Mouse (Mus musculus) kidney, embryonic 14.5 days (tissue): ENCODE data around the gene Btnl2. TPM values are rescaled to one million over a fixed set of nuclear protein-coding genes. Genes with fewer than 3 reads are reported as not detected.

Experiments used
- ATAC-seq: fragments of 200-750 bp; cut with Nextera tagmentation; 2 replicates; pipeline ENCODE4 v1.8.0; 2017; ENCODE audit warnings: moderate number of reproducible peaks, mild to moderate bottlenecking, moderate TSS enrichment, moderate library complexity; ENCODE audit not compliant: low FRiP score, low TSS enrichment
- H3K27ac ChIP-seq: fragments of 300-500 bp; sonication (generic); 2 replicates; pipeline ENCODE4 v1.5.1; 2014; ENCODE audit warnings: low read depth, mild to moderate bottlenecking, low read length, moderate library complexity, mixed read lengths
- H3K27me3 ChIP-seq: fragments of 300-500 bp; sonication (generic); 2 replicates; pipeline ENCODE4 v1.6.1; 2014; ENCODE audit warnings: mild to moderate bottlenecking, low read length; ENCODE audit not compliant: control insufficient read depth, insufficient read depth
- H3K36me3 ChIP-seq: fragments of 300-500 bp; sonication (generic); 2 replicates; pipeline ENCODE4 v1.6.1; 2014; ENCODE audit warnings: low read length, mixed read lengths; ENCODE audit not compliant: control insufficient read depth, insufficient read depth
- H3K4me1 ChIP-seq: fragments of 300-500 bp; sonication (generic); 2 replicates; pipeline ENCODE4 v1.6.1; 2014; ENCODE audit warnings: low read length, mixed read lengths; ENCODE audit not compliant: control insufficient read depth, insufficient read depth
- H3K4me2 ChIP-seq: fragments of 300-500 bp; sonication (generic); replicated peaks from 2 replicates; pipeline ENCODE4 v1.6.1; 2014; ENCODE audit warnings: low read depth, mild to moderate bottlenecking, low read length
- H3K4me3 ChIP-seq: fragments of 300-500 bp; sonication (generic); 2 replicates; pipeline ENCODE4 v1.5.1; 2014; ENCODE audit warnings: mild to moderate bottlenecking, low read length
- H3K9ac ChIP-seq: fragments of 300-500 bp; sonication (generic); 2 replicates; pipeline ENCODE4 v1.6.1; 2014; ENCODE audit warnings: low read depth, mild to moderate bottlenecking, low read length, moderate library complexity
- H3K9me3 ChIP-seq: fragments of 300-500 bp; sonication (generic); 2 replicates; pipeline ENCODE4 v1.6.1; 2016; ENCODE audit warnings: low read length; ENCODE audit not compliant: control insufficient read depth
- WGBS: fragments of 180-500 bp; shearing (Covaris S2); extraction: QIAGEN DNeasy Blood & Tissue Kit; methylation state at CpG from one replicate; pipeline ENCODE4 v1.1.7; 2014; 5-methylcytosine and 5-hydroxymethylcytosine counted together
- polyA plus RNA-seq: library from polyadenylated mRNA; unstranded; fragments of >200 nt; fragmentation: Nextera tagmentation; extraction: Ambion mirVana; gene quantifications from 2 replicates; pipeline ENCODE4 v1.2.1, GENCODE M21; 2014

Btnl2 gene
- polyA plus RNA-seq, 1 experiment from 2014 or later: 0.14 TPM

DNA sequence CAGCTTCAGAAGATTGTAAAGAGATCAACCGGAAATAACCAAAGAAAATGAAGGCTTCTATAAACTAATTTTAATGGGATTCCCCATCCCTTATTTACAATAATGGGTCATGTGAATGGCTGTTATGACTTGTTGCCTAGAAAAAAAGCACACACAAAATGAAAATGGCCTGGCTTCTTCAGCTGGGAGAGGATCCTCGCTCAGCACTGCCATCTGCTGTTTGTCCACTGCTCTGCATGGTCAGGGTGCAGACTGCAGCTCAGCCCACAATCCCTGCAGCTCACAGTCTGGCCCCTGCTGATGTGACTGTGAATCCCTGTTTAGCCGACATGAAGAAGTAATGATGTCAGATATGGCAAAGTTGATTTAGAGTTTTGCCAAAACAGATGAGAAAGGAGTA lies 41.2 kb upstream of the Btnl2 start:
- H3K4me1 ChIP-seq: peaks cover 3% of the 10 kb centered on the region; the same call in 1 of the 2 replicates
- H3K4me2 ChIP-seq: no peak overlapping the region
- ATAC-seq: no peak
- H3K36me3 ChIP-seq: no peaks in the 10 kb centered on the region
- H3K27me3 ChIP-seq: no peaks in the 10 kb centered on the region
- H3K9ac ChIP-seq: no peak overlapping the region
- no peak overlapping the region for H3K4me3 ChIP-seq
- WGBS: 44% methylated on average over 3 of the region's 3 CpGs
- H3K9me3 ChIP-seq: no peaks in the 10 kb centered on the region
- H3K27ac ChIP-seq: no peak overlapping the region

DNA sequence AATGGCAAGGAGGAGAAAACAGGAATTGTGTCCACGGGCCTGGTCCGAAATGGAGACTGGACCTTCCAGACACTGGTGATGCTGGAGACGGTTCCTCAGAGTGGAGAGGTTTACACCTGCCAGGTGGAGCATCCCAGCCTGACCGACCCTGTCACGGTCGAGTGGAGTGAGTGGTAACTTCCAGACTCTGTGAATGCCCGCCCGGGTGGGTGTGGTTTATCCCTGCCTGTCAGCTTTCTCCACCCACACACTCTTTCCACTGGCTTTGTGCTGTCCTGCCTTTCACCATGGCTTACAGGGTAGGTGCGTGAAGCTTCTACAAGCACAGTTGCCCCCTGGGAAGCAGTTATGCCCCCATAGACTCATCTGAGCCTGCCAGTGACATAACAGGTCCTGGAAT lies 40.3 kb upstream of the Btnl2 start:
- no peaks in the 10 kb centered on the region for H3K36me3 ChIP-seq
- no peak overlapping the region for H3K4me2 ChIP-seq
- no peak overlapping the region for H3K9ac ChIP-seq
- H3K4me1 ChIP-seq: peaks cover under 1% of the 10 kb centered on the region; the same call in 1 of the 2 replicates
- 54% methylated on average over 9 of the region's 9 CpGs for WGBS
- no peaks in the 10 kb centered on the region for H3K27me3 ChIP-seq
- H3K9me3 ChIP-seq: no peaks in the 10 kb centered on the region
- no peak overlapping the region for H3K4me3 ChIP-seq
- no peak overlapping the region for H3K27ac ChIP-seq
- peak; percentile 65; the same call in 1 of the 2 replicates for ATAC-seq

DNA sequence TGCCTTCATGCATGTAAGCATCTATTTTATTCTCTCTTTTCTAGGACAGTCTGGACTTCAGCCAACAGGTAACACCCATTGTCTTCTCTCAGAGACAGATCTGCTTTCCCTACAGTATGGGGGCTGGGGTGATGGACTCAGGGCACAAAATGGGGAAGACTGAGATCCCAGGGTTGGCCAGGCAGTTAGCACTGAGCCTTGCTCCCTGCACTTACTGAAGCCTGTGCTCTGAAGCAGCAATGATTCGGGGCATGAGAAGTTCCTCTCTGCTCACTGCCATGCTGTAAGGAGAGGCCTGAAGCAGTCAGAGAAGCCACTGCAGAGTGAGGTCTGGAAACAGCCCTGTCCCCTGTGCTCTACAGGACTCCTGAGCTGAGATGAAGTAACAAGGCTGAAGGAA lies 39.1 kb upstream of the Btnl2 start:
- Histone ChIP-seq H3K27me3 (no peaks in the 10 kb centered on the region), H3K27ac (no peak overlapping the region), H3K9me3 (no peaks in the 10 kb centered on the region), H3K9ac (no peak overlapping the region), H3K4me2 (no peak overlapping the region), H3K4me1 (no peaks in the 10 kb centered on the region), H3K36me3 (no peaks in the 10 kb centered on the region), H3K4me3 (no peak overlapping the region)
- ATAC-seq: no peak
- 73% methylated on average over 1 of the region's 1 CpGs for WGBS

DNA sequence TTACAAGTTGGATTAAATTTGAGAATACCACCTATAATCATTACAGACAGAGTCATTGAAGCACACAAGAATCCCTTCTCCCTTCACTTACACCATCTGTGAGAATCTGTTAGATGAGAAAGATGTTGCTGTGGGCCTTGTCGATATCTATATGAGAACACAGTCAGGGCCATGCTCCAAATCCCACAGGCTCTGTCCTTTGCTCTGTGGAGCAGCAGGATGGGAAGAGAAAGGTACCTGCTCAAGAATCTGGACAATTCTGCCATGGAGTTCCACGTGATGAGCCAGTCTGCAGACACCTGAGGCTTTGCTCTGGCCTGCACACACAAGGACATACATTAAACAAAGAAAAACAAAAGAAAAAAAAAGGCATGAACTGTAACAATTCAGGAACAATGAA lies 37.9 kb upstream of the Btnl2 start:
- Histone ChIP-seq H3K4me3 (no peak overlapping the region), H3K9ac (no peak overlapping the region), H3K36me3 (no peaks in the 10 kb centered on the region), H3K4me2 (no peak overlapping the region), H3K4me1 (no peaks in the 10 kb centered on the region), H3K27ac (no peak overlapping the region), H3K9me3 (no peaks in the 10 kb centered on the region), H3K27me3 (no peaks in the 10 kb centered on the region)
- 90% methylated on average over 2 of the region's 2 CpGs for WGBS
- no peak for ATAC-seq

DNA sequence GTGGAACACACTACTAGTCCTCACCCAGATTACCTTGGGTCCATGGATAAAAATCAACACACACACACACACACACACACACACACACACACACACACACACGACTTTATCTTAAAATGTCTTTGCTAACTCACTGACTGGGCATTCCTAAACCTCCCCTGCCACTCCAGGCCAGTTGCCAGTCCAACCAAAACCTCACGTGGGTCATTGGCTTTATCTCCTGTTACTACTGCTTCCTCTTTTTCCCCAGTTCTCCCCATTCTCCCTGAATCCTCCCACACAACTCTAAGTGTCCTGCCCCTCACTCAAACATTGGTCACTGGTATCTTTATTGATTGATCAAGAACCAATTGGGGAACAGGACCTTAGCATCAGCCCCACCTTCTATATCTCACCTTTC lies 37.3 kb upstream of the Btnl2 start:
- ATAC-seq: no peak
- H3K27ac ChIP-seq: no peak overlapping the region
- no peaks in the 10 kb centered on the region for H3K27me3 ChIP-seq
- H3K4me2 ChIP-seq: no peak overlapping the region
- H3K9me3 ChIP-seq: no peaks in the 10 kb centered on the region
- WGBS: 40% methylated on average over 2 of the region's 2 CpGs
- no peak overlapping the region for H3K9ac ChIP-seq
- H3K4me3 ChIP-seq: no peak overlapping the region
- no peaks in the 10 kb centered on the region for H3K4me1 ChIP-seq
- H3K36me3 ChIP-seq: no peaks in the 10 kb centered on the region

DNA sequence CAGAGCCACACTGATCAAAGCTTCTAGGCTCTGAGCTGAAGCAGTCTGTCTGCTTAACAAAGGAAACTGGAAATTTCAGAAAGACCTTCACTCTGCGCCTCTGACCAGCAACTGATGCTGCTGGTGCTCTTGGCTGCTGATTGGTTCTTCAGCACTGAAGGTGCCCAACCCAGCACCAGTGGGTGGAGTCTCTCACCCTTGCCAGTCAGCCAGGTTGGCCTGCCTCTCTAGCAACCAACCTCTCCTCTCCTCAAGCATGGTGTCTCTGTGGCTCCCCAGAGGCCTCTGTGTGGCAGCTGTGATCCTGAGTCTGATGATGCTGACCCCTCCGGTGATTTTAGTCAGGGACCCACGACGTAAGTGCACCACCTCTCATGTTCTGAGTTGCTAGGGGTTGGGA lies 29.2 kb upstream of the Btnl2 start, which contains the start of gene H2-Eb2:
H2-Eb2 (plus strand) TSS at position 230 of the 400 bp plus-strand sequence.
- Histone ChIP-seq H3K36me3 (no peaks in the 10 kb centered on the region), H3K4me2 (no peak within 1 kb of the TSS), H3K27ac (no peak within 1 kb of the TSS), H3K9ac (no peak within 1 kb of the TSS), H3K4me3 (no peak within 1 kb of the TSS), H3K4me1 (no peaks in the 10 kb centered on the region), H3K27me3 (no peaks in the 10 kb centered on the region), H3K9me3 (no peaks in the 10 kb centered on the region)
- ATAC-seq: no peak
- WGBS: 46% methylated on average over 4 of the region's 4 CpGs

DNA sequence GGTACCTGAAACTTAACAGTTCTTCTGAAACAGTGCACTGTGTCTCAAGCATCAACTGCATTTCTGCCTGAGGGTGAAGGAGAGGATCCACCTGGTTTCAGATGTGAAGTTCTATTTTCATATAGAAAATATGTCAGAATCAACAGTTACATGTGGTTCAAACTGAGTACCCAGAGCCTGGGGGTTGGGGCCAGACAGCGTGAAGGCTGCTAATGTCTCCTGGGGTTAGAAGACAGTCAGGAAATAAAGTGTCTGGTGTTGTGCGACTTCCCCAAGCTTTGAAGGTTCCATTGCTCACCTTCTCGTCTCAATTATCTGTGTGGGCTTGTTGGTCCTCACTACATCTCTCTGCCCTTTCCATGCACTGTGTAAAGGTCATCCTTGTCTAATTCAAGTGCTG lies 28.2 kb upstream of the Btnl2 start:
- Histone ChIP-seq H3K9me3 (no peaks in the 10 kb centered on the region), H3K9ac (no peak overlapping the region), H3K27ac (no peak overlapping the region), H3K4me2 (no peak overlapping the region), H3K36me3 (no peaks in the 10 kb centered on the region), H3K4me1 (no peaks in the 10 kb centered on the region), H3K27me3 (no peaks in the 10 kb centered on the region), H3K4me3 (no peak overlapping the region)
- 72% methylated on average over 3 of the region's 3 CpGs for WGBS
- no peak for ATAC-seq

DNA sequence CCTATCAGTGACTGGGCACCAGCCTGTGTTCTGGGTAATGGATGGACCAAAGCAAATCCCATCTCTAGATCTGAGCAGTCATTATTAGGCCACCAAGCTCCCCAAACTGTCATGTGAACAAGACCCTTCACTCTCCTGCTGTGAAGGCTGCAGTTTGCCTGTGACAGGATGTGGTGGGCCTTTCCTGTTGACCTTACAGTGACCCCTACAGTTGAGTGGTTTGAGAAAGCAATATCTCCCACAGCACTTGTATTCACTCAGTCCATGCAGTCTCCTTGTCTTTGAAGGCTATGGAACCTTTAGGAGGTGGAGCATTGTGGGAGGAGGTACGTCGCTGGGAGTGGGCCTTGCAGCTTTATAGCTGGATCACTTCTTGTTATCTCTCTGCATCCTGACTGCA lies 24.8 kb upstream of the Btnl2 start:
- Histone ChIP-seq H3K4me2 (no peak overlapping the region), H3K27ac (no peak overlapping the region), H3K27me3 (no peaks in the 10 kb centered on the region), H3K36me3 (no peaks in the 10 kb centered on the region), H3K4me3 (no peak overlapping the region), H3K4me1 (no peaks in the 10 kb centered on the region), H3K9me3 (no peaks in the 10 kb centered on the region), H3K9ac (no peak overlapping the region)
- ATAC-seq: no peak
- WGBS: 42% methylated on average over 2 of the region's 2 CpGs

DNA sequence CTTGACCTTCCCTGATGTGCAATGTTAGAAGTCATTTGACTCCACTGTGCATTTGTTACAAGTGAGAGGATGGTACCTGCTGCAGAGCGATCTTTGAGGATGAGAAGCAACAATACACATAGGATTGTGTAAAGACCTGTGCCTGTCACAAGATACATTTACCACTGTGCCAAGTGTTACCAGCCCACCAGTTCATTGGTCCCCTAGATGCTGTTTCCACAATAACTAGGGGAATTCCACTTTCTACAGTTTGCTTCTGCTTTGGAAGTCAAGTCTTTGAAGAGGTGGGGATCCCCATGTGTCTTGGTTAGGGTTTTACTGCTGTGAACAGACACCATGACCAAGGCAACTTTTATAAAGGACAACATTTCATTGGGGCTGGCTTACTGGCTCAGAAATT lies 23.4 kb upstream of the Btnl2 start:
- Histone ChIP-seq H3K27ac (no peak overlapping the region), H3K9ac (no peak overlapping the region), H3K4me2 (no peak overlapping the region), H3K4me1 (no peaks in the 10 kb centered on the region), H3K36me3 (no peaks in the 10 kb centered on the region), H3K9me3 (no peaks in the 10 kb centered on the region), H3K4me3 (no peak overlapping the region), H3K27me3 (no peaks in the 10 kb centered on the region)
- ATAC-seq: no peak
- 91% methylated on average over 1 of the region's 1 CpGs for WGBS
